Mouse (Mus musculus) stomach, postnatal 0 days (tissue): Measurements from ENCODE around the gene Prkaa1.

Source experiments
- CTCF ChIP-seq: IDR thresholded peaks from 2 replicates; pipeline ENCODE4 v1.5.1; 2016; ENCODE audit warnings: antibody characterized with exemption, low read depth, mild to moderate bottlenecking, moderate library complexity
- EP300 ChIP-seq: optimal IDR thresholded peaks from 2 replicates; pipeline ENCODE3; 2016; ENCODE audit warnings: antibody characterized with exemption

- TF ChIP-seq CTCF, result no peak
- TF ChIP-seq EP300, result no peak
These were observed 1.7 kb downstream of the Prkaa1 start for GRCm38 (mm10) chr15:5145196-5145945.
